Mouse (Mus musculus): ENCODE data around the gene Serpina9.

- TF ChIP-seq CTCF (IDR thresholded peaks at IDR 0.05; ENCODE audit: borderline replicate concordance, control insufficient read depth, extremely low read depth, insufficient read depth, low read length, poor library complexity) (no peak), POLR2A (IDR thresholded peaks at IDR 0.05; ENCODE audit: control insufficient read depth, extremely low read depth, insufficient read depth, low read length, poor library complexity) (no peak)
Measured at GRCm38 (mm10) chr12:104055755-104056154, 42.2 kb upstream of the Serpina9 start.

Measured in thymus, adult 2 months (tissue).